Mouse (Mus musculus) forebrain, embryonic 13.5 days (tissue): ENCODE measurements at regions not wholly inside any gene's neighbourhood (a gene's known extent, or its start where the extent isn't known, plus 50 kb on each side); places are given as distances from the start of the nearest gene placed in this dataset.

Experiments used
- ATAC-seq: fragments of 200-750 bp; cut with Nextera tagmentation; 2 replicates; pipeline ENCODE4 v1.8.0; 2017
- H3K27ac ChIP-seq: fragments of 300-500 bp; sonication (generic); 2 replicates; pipeline ENCODE4 v1.5.1; 2015; ENCODE audit warnings: inconsistent platforms, mild to moderate bottlenecking, moderate library complexity
- H3K27me3 ChIP-seq: fragments of 300-500 bp; sonication (generic); 2 replicates; pipeline ENCODE4 v1.6.1; 2015; ENCODE audit warnings: mild to moderate bottlenecking, inconsistent platforms
- H3K36me3 ChIP-seq: fragments of 300-500 bp; sonication (generic); 2 replicates; pipeline ENCODE4 v1.6.1; 2015; ENCODE audit warnings: mild to moderate bottlenecking, inconsistent platforms; ENCODE audit not compliant: poor library complexity, severe bottlenecking
- H3K4me1 ChIP-seq: fragments of 300-500 bp; sonication (generic); 2 replicates; pipeline ENCODE4 v1.6.1; 2015; ENCODE audit warnings: inconsistent platforms
- H3K4me2 ChIP-seq: fragments of 300-500 bp; sonication (generic); 2 replicates; pipeline ENCODE4 v1.6.1; 2015; ENCODE audit warnings: inconsistent platforms, mild to moderate bottlenecking, moderate library complexity
- H3K4me3 ChIP-seq: fragments of 300-500 bp; sonication (generic); 2 replicates; pipeline ENCODE4 v1.5.1; 2015; ENCODE audit warnings: mild to moderate bottlenecking, inconsistent platforms
- H3K9ac ChIP-seq: fragments of 300-500 bp; sonication (generic); 2 replicates; pipeline ENCODE4 v1.6.1; 2015; ENCODE audit warnings: mild to moderate bottlenecking, inconsistent platforms
- H3K9me3 ChIP-seq: fragments of 300-500 bp; sonication (generic); replicated peaks from 2 replicates; pipeline ENCODE4 v1.6.1; 2016; ENCODE audit warnings: inconsistent platforms
- WGBS: fragments of 180-500 bp; shearing (Covaris S2); methylation state at CpG from one replicate; pipeline ENCODE4 v1.1.7; 2015; 5-methylcytosine and 5-hydroxymethylcytosine counted together

GRCm38 (mm10) chr9:84258488-84258887, 333.5 kb downstream of the Bckdhb start:
- Histone ChIP-seq H3K27ac (no peak overlapping the region), H3K4me3 (no peak overlapping the region), H3K4me1 (peaks cover 5% of the 10 kb centered on the region), H3K9ac (no peak overlapping the region), H3K36me3 (no peaks in the 10 kb centered on the region), H3K27me3 (no peaks in the 10 kb centered on the region), H3K4me2 (no peak overlapping the region), H3K9me3 (no peaks in the 10 kb centered on the region)
- WGBS, result 72% methylated on average over 1 of the region's 1 CpGs
- no peak for ATAC-seq

GRCm38 (mm10) chr9:84259751-84260150, 334.8 kb downstream of the Bckdhb start:
- H3K4me1 ChIP-seq, result no peaks in the 10 kb centered on the region
- no peak for ATAC-seq
- H3K4me2 ChIP-seq, result no peak overlapping the region
- H3K4me3 ChIP-seq, result no peak overlapping the region
- no peaks in the 10 kb centered on the region for H3K9me3 ChIP-seq
- H3K36me3 ChIP-seq, result no peaks in the 10 kb centered on the region
- H3K27ac ChIP-seq, result no peak overlapping the region
- H3K27me3 ChIP-seq, result no peaks in the 10 kb centered on the region
- H3K9ac ChIP-seq, result no peak overlapping the region

GRCm38 (mm10) chr9:84262151-84262550, 337.2 kb downstream of the Bckdhb start:
- ATAC-seq, result no peak
- Histone ChIP-seq H3K4me3 (no peak overlapping the region), H3K27ac (no peak overlapping the region), H3K36me3 (no peaks in the 10 kb centered on the region), H3K4me2 (no peak overlapping the region), H3K27me3 (no peaks in the 10 kb centered on the region), H3K4me1 (no peaks in the 10 kb centered on the region), H3K9me3 (no peaks in the 10 kb centered on the region), H3K9ac (no peak overlapping the region)
- 85% methylated on average over 5 of the region's 5 CpGs for WGBS

- no peak overlapping the region for H3K27ac ChIP-seq
- H3K4me2 ChIP-seq, result no peak overlapping the region
- H3K36me3 ChIP-seq, result no peaks in the 10 kb centered on the region
- no peak overlapping the region for H3K4me3 ChIP-seq
- no peaks in the 10 kb centered on the region for H3K27me3 ChIP-seq
- no peaks in the 10 kb centered on the region for H3K4me1 ChIP-seq
- no peak for ATAC-seq
- 77% methylated on average over 7 of the region's 7 CpGs for WGBS
- no peak overlapping the region for H3K9ac ChIP-seq
- H3K9me3 ChIP-seq, result no peaks in the 10 kb centered on the region
These were observed 342.0 kb downstream of the Bckdhb start for GRCm38 (mm10) chr9:84266974-84267373.

GRCm38 (mm10) chr9:84274608-84275007, 349.7 kb downstream of the Bckdhb start:
- peaks cover 18% of the 10 kb centered on the region for H3K4me1 ChIP-seq
- no peak overlapping the region for H3K4me2 ChIP-seq
- WGBS, result 20% methylated on average over 3 of the region's 3 CpGs
- no peaks in the 10 kb centered on the region for H3K36me3 ChIP-seq
- H3K27me3 ChIP-seq, result no peaks in the 10 kb centered on the region
- no peaks in the 10 kb centered on the region for H3K9me3 ChIP-seq
- H3K4me3 ChIP-seq, result no peak overlapping the region
- H3K27ac ChIP-seq, result no peak overlapping the region
- ATAC-seq, result no peak
- H3K9ac ChIP-seq, result no peak overlapping the region

- no peak overlapping the region for H3K4me2 ChIP-seq
- ATAC-seq, result peak; percentile 39; the same call in 1 of the 2 replicates
- H3K9me3 ChIP-seq, result no peaks in the 10 kb centered on the region
- H3K27me3 ChIP-seq, result no peaks in the 10 kb centered on the region
- no peak overlapping the region for H3K4me3 ChIP-seq
- peaks cover 29% of the 10 kb centered on the region for H3K4me1 ChIP-seq
- no peak overlapping the region for H3K9ac ChIP-seq
- WGBS, result 25% methylated on average over 4 of the region's 4 CpGs
- H3K27ac ChIP-seq, result peak overlapping the region; percentile 84
- no peaks in the 10 kb centered on the region for H3K36me3 ChIP-seq
These were observed 353.4 kb downstream of the Bckdhb start for GRCm38 (mm10) chr9:84278295-84278694.

- Histone ChIP-seq H3K4me1 (peaks cover 29% of the 10 kb centered on the region), H3K9ac (no peak overlapping the region), H3K36me3 (no peaks in the 10 kb centered on the region), H3K4me2 (no peak overlapping the region), H3K9me3 (no peaks in the 10 kb centered on the region), H3K27me3 (no peaks in the 10 kb centered on the region), H3K4me3 (no peak overlapping the region), H3K27ac (no peak overlapping the region; the same call in none of the 2 replicates)
- WGBS, result 3% methylated on average over 1 of the region's 1 CpGs
- peak; percentile 91 for ATAC-seq
These were observed 353.8 kb downstream of the Bckdhb start for GRCm38 (mm10) chr9:84278731-84279130.

GRCm38 (mm10) chr9:84280898-84281297, 356.0 kb downstream of the Bckdhb start:
- H3K9ac ChIP-seq, result no peak overlapping the region
- ATAC-seq, result no peak
- no peak overlapping the region; the same call in 1 of the 2 replicates for H3K27ac ChIP-seq
- H3K36me3 ChIP-seq, result no peaks in the 10 kb centered on the region
- WGBS, result 92% methylated on average over 4 of the region's 4 CpGs
- H3K27me3 ChIP-seq, result no peaks in the 10 kb centered on the region
- peaks cover 37% of the 10 kb centered on the region for H3K4me1 ChIP-seq
- no peaks in the 10 kb centered on the region for H3K9me3 ChIP-seq
- H3K4me2 ChIP-seq, result no peak overlapping the region
- no peak overlapping the region for H3K4me3 ChIP-seq

- no peaks in the 10 kb centered on the region for H3K36me3 ChIP-seq
- no peak overlapping the region for H3K4me2 ChIP-seq
- H3K4me3 ChIP-seq, result no peak overlapping the region
- no peak overlapping the region for H3K9ac ChIP-seq
- no peaks in the 10 kb centered on the region for H3K27me3 ChIP-seq
- no peak overlapping the region for H3K27ac ChIP-seq
- peaks cover 43% of the 10 kb centered on the region for H3K4me1 ChIP-seq
- peak; percentile 75 for ATAC-seq
- WGBS, result 28% methylated on average over 3 of the region's 3 CpGs
- H3K9me3 ChIP-seq, result no peaks in the 10 kb centered on the region
These were observed 356.7 kb downstream of the Bckdhb start for GRCm38 (mm10) chr9:84281610-84282009.

- Histone ChIP-seq H3K9ac (no peak overlapping the region), H3K36me3 (no peaks in the 10 kb centered on the region), H3K9me3 (no peaks in the 10 kb centered on the region), H3K4me2 (no peak overlapping the region), H3K4me1 (peaks cover 36% of the 10 kb centered on the region), H3K27ac (no peak overlapping the region), H3K4me3 (no peak overlapping the region), H3K27me3 (no peaks in the 10 kb centered on the region)
- WGBS, result 96% methylated on average over 5 of the region's 6 CpGs
- no peak for ATAC-seq
These were observed 358.4 kb downstream of the Bckdhb start for GRCm38 (mm10) chr9:84283296-84283695.

- Histone ChIP-seq H3K9ac (no peak overlapping the region), H3K4me2 (no peak overlapping the region), H3K9me3 (no peaks in the 10 kb centered on the region), H3K4me3 (no peak overlapping the region), H3K27ac (no peak overlapping the region; the same call in 1 of the 2 replicates), H3K27me3 (no peaks in the 10 kb centered on the region), H3K4me1 (peaks cover 19% of the 10 kb centered on the region; the same call in 1 of the 2 replicates), H3K36me3 (no peaks in the 10 kb centered on the region)
- ATAC-seq, result peak; percentile 81
- 13% methylated on average over 4 of the region's 4 CpGs for WGBS
These were observed 360.7 kb downstream of the Bckdhb start for GRCm38 (mm10) chr9:84285604-84286003.

- Histone ChIP-seq H3K9me3 (no peaks in the 10 kb centered on the region), H3K27me3 (no peaks in the 10 kb centered on the region), H3K4me1 (no peaks in the 10 kb centered on the region), H3K27ac (no peak overlapping the region), H3K4me3 (no peak overlapping the region), H3K36me3 (no peaks in the 10 kb centered on the region), H3K9ac (no peak overlapping the region), H3K4me2 (no peak overlapping the region)
- no peak for ATAC-seq
- WGBS, result 13% methylated on average over 1 of the region's 1 CpGs
These were observed 370.9 kb downstream of the Bckdhb start for GRCm38 (mm10) chr9:84295891-84296290.

- 82% methylated on average over 3 of the region's 3 CpGs for WGBS
- H3K4me3 ChIP-seq, result no peak overlapping the region
- no peaks in the 10 kb centered on the region for H3K4me1 ChIP-seq
- ATAC-seq, result no peak
- H3K9me3 ChIP-seq, result no peaks in the 10 kb centered on the region
- H3K27me3 ChIP-seq, result no peaks in the 10 kb centered on the region
- H3K9ac ChIP-seq, result no peak overlapping the region
- H3K4me2 ChIP-seq, result no peak overlapping the region
- H3K27ac ChIP-seq, result no peak overlapping the region
- H3K36me3 ChIP-seq, result no peaks in the 10 kb centered on the region
These were observed 371.5 kb downstream of the Bckdhb start for GRCm38 (mm10) chr9:84296456-84296855.
